Mouse (Mus musculus) liver, adult 2 months (tissue): Measurements from ENCODE around the gene Trim34b. TPM values are rescaled to one million over a fixed set of nuclear protein-coding genes. Genes with fewer than 3 reads are reported as not detected.
A peak's percentile ranks its signal among the peaks of the same experiment; 100 is the strongest.
"Not testable (repeated sequence)": the region's sequence is repeated elsewhere in the genome, so short reads cannot be mapped to it uniquely, and the experiment has no call there.

Source experiments
- DNase-seq: peaks from one replicate; pipeline ENCODE4 v3.0.0-alpha.2; 2011; ENCODE audit warnings: low read depth, low spot score; ENCODE audit errors: extremely low read depth
- H3K27ac ChIP-seq: fragments of 200-500 bp; replicated peaks from 2 replicates; pipeline ENCODE4 v1.5.1; 2012; ENCODE audit warnings: low read depth, mild to moderate bottlenecking, control low read depth, inconsistent platforms, low read length; ENCODE audit not compliant: insufficient read depth
- H3K27me3 ChIP-seq: fragments of 200-500 bp; 2 replicates; pipeline ENCODE4 v1.6.1; 2012; ENCODE audit warnings: mild to moderate bottlenecking, moderate library complexity, low read length, inconsistent platforms; ENCODE audit not compliant: control insufficient read depth, insufficient read depth
- H3K36me3 ChIP-seq: fragments of 200-500 bp; 2 replicates; pipeline ENCODE4 v1.6.1; 2012; ENCODE audit warnings: low read length, inconsistent platforms; ENCODE audit not compliant: control insufficient read depth, insufficient read depth
- H3K4me1 ChIP-seq: fragments of 200-500 bp; 2 replicates; pipeline ENCODE4 v1.6.1; 2011; ENCODE audit warnings: low read length; ENCODE audit not compliant: control insufficient read depth, insufficient read depth
- H3K4me3 ChIP-seq: fragments of 200-500 bp; 2 replicates; pipeline ENCODE4 v1.5.1; 2011; ENCODE audit warnings: low read depth, mild to moderate bottlenecking, control low read depth, low read length, moderate library complexity; ENCODE audit not compliant: insufficient read depth
- H3K79me2 ChIP-seq: fragments of 200-500 bp; 2 replicates; pipeline ENCODE4 v1.6.1; 2012; ENCODE audit warnings: inconsistent platforms, mild to moderate bottlenecking, low read length, moderate library complexity; ENCODE audit not compliant: control insufficient read depth, insufficient read depth
- H3K9ac ChIP-seq: fragments of 200-500 bp; 2 replicates; pipeline ENCODE4 v1.6.1; 2012; ENCODE audit warnings: low read depth, mild to moderate bottlenecking, control low read depth, inconsistent platforms, low read length
- CTCF ChIP-seq: fragments of 200-500 bp; IDR thresholded peaks from 2 replicates; pipeline ENCODE4 v1.5.1; 2011; ENCODE audit warnings: low read depth, low read length, control low read depth
- POLR2A ChIP-seq: fragments of 200-500 bp; IDR thresholded peaks from 2 replicates; pipeline ENCODE4 v1.6.1; 2011; ENCODE audit warnings: low read length, control low read depth; ENCODE audit not compliant: insufficient read depth; ENCODE audit errors: extremely low read depth
- WGBS: fragments of 180-500 bp; shearing (Covaris S2); methylation state at CpG from one replicate; pipeline ENCODE4 v1.1.7; 2018; 5-methylcytosine and 5-hydroxymethylcytosine counted together
- polyA plus RNA-seq: library from polyadenylated mRNA; depleted of rRNA; stranded (reverse); fragments of >200 nt; gene quantifications from 2 replicates; pipeline ENCODE4 v1.2.3, GENCODE M21; 2012
- total RNA-seq: library from RNA; depleted of rRNA; stranded (reverse); fragments of >200 nt; gene quantifications from 2 replicates; pipeline ENCODE4 v1.2.3, GENCODE M21; 2014

Gene Trim34b
- total and polyA plus RNA-seq, 2 experiments = 0.09 to 1.3 TPM

DNA sequence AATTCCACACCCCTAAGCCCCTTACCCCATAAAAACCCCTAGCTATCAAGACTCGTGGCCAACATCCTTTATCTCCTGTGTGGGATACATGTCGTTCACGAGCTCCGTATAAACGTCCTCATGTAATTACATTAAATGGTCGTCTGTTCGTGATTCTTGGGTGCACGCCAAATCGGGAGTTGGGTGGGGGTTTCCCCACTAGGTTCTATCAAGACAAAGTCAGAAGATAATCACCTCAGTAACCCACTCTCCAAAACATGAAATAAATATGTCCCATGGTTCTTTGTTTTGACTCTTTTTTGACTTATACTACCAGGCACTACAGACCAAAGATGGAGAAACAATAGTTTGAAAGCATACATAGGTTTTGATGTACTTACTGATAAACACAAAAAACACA lies 7.2 kb upstream of the Trim34b start:
- Histone ChIP-seq H3K27me3 (no peaks in the 10 kb centered on the region), H3K4me3 (no peak overlapping the region), H3K79me2 (no peaks in the 10 kb centered on the region), H3K4me1 (no peaks in the 10 kb centered on the region), H3K9ac (no peak overlapping the region), H3K27ac (no peak overlapping the region), H3K36me3 (no peaks in the 10 kb centered on the region)
- TF ChIP-seq POLR2A = no peak
- no peak for TF ChIP-seq CTCF
- 73% methylated on average over 9 of the region's 9 CpGs for WGBS
- no peak for DNase-seq

DNA sequence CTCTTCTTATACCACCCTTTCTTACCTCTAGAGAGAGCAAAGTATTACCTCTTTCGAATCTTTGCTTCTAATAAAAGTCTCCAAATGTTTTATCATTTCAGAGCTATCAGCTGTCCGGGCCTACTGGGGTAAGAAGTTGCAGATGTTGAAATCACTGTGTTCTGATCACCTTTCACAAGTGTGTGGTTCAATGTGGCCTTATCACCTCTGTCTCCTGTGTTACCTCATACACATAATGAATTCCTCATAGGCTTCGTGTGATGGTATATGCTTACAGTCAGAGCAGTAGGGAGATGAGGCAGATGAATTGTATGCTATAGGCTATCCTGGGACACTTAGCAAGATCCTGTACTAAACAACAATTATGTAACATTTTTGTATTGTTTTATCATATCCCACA lies 6.3 kb downstream of the Trim34b start:
- H3K4me3 ChIP-seq = not testable (repeated sequence)
- 79% methylated on average over 3 of the region's 3 CpGs for WGBS

DNA sequence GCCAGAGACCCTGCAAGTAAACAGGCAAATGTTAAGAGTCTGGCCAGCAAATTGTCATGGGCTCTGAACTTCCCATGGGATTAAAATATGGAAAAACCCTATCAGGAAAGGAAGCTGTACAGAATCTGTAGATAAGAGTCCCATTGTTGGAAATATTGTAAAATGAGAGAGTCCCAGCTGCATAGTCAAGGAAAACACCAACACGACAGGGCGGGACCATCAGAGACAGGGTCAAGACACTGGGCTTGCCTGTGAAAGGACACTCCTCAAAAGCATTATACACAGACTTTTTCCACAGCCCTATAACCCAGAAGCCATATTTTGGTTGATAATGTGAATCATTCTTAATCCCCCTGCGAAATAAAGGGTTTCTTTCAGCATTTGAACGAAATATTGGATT lies 11.5 kb downstream of the Trim34b start:
- not testable (repeated sequence) for H3K4me3 ChIP-seq, DNase-seq, H3K27me3 ChIP-seq, H3K79me2 ChIP-seq, H3K4me1 ChIP-seq, H3K9ac ChIP-seq, H3K27ac ChIP-seq
- H3K36me3 ChIP-seq = peaks cover 11% of the 10 kb centered on the region; the same call in 1 of the 2 replicates
- WGBS = 90% methylated on average over 4 of the region's 4 CpGs

More for the DNA sequence above, 6.3 kb downstream of the Trim34b start:
- not testable (repeated sequence) for H3K27me3 ChIP-seq, H3K9ac ChIP-seq, H3K36me3 ChIP-seq, H3K79me2 ChIP-seq, DNase-seq, H3K4me1 ChIP-seq, H3K27ac ChIP-seq

DNA sequence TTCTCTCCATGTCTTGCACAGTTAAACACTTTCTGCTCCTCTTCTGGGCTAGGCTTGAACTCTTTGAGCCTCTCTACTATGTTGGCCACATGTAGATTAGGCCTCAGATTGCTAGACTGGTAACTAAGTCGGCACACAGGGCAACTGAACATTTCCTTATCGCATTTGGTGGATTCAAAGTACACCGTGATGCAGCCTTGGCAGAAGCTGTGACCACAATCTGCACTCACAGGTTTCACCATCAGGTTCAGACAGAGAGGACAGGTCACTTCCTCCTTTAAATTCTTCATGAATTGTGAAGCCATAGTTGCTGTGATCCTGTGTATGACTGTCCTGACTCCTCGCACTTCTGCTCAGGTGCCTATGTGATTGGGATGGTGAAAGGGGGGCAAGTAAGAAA lies 18.8 kb downstream of the Trim34b start:
- not testable (repeated sequence) for H3K4me3 ChIP-seq, H3K27me3 ChIP-seq, H3K36me3 ChIP-seq, H3K27ac ChIP-seq, H3K79me2 ChIP-seq, H3K9ac ChIP-seq, H3K4me1 ChIP-seq
- 86% methylated on average over 4 of the region's 4 CpGs for WGBS
- peak; percentile 38 for DNase-seq

DNA sequence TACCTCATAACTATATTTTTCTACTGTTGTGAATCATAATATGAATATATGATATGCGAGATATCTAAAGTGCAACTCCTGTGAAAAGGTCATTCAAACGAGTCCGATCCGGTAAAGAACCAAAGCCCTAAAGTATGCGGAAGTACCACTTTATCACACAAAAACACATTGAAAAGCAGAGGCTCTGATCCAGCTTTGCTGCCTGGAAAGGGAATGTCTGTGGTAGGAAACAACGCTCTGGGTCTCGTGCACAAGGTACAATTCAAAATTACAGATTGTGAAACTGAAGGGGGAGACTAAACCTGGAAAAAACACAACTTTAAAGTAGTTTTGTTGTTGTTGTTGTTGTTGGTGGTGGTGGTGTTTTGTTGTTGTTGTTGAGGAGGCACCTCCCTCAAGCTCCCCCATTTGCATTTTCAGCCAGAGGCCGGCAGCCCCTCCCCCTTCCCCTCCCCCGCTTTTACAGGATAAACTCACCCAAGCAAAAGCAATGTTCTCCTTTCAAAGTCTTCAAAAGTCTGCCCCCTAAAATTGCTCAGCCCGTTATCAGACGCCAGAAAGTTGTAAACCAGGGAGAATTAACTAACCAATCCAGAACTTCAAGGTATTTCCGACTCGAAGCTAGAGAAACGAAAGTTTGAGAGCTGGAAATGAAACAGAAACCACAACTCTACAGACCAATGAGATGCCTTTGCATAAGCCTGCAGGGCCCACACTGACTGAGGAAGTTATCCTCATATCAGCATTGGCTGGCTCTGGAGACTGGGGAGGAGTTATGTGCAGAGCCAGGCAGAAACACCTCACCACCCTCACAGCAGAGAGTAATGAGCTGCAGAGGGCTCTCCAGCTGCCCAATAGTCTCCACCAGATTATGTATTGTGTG lies 23.7 kb downstream of the Trim34b start, which contains the start of gene Trim12c:
Gene Trim12c, minus strand, starts transcription at position 646 of the 883 bp plus-strand sequence.
- Histone ChIP-seq H3K4me1 (no peaks in the 10 kb centered on the region; the same call in 1 of the 2 replicates), H3K4me3 (peak within 1 kb of the TSS; percentile 65), H3K36me3 (no peaks in the 10 kb centered on the region), H3K27ac (peak within 1 kb of the TSS; percentile 72), H3K27me3 (no peaks in the 10 kb centered on the region), H3K79me2 (no peaks in the 10 kb centered on the region; the same call in 1 of the 2 replicates), H3K9ac (peak within 1 kb of the TSS; percentile 53; the same call in 1 of the 2 replicates)
- WGBS = 5% methylated on average over 14 of the region's 14 CpGs
- DNase-seq = peak; percentile 88
- TF ChIP-seq POLR2A (no peak), CTCF (no peak)

DNA sequence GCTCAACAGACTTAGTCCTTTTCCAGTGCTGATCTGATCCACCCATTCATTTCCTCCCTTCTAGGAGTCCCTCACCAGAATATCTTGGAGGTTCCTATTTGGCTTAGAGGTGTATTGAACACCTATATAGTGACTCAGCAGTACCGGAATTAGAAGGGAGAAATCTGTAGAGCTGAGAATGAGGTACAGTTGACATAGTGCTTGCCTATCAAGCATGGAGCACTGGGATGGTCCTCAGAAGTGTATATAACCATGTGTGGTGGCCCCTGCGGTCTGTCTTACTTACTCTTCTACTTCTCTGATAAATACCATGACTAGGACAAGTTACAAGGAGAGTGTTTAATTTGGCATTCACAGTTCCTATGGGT lies 24.3 kb downstream of the Trim34b start:
- Histone ChIP-seq H3K4me3 (no peak overlapping the region), H3K79me2 (no peaks in the 10 kb centered on the region; the same call in 1 of the 2 replicates), H3K36me3 (no peaks in the 10 kb centered on the region), H3K27me3 (no peaks in the 10 kb centered on the region), H3K4me1 (no peaks in the 10 kb centered on the region; the same call in 1 of the 2 replicates), H3K27ac (peak overlapping the region; percentile 10; the same call in 1 of the 2 replicates), H3K9ac (no peak overlapping the region)
- no peak for TF ChIP-seq CTCF
- no peak for TF ChIP-seq POLR2A
- 66% methylated on average over 2 of the region's 2 CpGs for WGBS
- peak; percentile 22 for DNase-seq
